Mouse (Mus musculus): ENCODE measurements at regions not wholly inside any gene's neighbourhood (a gene's known extent, or its start where the extent isn't known, plus 50 kb on each side); places are given as distances from the start of the nearest gene placed in this dataset.

DNA sequence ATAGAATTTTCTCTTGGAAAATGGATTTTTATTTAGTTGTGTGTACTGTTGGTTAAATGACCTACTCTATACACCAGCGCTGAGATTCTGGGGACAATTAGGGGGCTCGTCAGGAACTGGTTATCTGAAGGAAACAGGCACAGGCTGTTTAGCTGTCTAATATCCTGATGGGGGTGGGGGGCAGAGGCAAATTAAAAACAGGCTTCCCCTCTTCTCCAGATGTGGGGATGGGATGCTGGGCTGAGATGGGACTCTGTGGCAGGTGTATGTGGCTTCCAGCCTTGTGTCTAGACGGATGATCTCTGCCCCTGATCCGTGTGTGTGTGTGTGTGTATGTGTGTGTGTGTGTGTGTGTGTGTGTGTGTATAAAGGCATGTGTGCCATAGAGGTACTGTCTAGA, 61.6 kb upstream of the 4931429L15Rik start:
- no peak for DNase-seq (ENCODE audit: low spot score)

DNA sequence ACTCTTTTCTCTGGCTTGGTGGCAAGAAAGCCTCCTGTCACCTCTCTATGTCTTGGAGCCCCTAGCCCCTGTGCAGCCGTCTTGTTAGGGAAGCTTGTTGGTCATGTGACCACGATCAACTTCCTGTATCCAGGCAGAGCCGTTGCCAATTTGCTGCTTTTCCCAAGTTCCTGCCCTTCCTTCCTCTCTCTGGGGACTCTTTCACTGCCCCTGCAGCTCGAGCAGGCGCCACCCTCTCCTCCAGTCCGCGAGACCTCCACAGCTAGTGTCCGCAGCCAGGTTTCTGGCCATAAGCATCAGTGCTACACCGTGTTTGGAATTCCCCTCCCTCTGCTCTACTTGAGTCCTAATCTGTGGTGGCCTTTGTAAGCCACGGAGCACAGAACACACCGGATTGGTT, 59.7 kb upstream of the 4931429L15Rik start:
- no peak for DNase-seq (ENCODE audit: low spot score)

DNA sequence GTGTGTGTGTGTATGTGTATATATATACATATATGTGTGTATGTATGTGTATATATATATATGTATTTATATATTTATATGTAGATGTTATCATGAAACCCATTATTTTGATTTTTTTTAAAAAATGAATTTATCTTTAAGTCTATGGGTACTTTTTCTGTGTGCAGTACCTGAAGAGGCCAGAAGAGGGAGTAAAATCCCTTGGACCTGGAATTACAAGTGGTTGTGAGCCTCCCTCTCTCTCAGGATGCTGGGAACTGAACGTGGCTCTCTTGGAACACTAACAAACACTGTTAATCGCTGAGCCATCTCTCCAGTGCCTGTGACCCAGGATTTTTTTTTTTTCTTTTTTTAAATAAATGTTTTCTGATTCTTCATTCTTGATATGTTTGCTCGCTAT, 58.6 kb upstream of the 4931429L15Rik start:
- DNase-seq (ENCODE audit: low spot score) = no peak

Measured in testis, postnatal 14 days (tissue).